Mouse (Mus musculus) liver, embryonic 16.5 days (tissue): ENCODE results near the gene Dsn1. TPM values are rescaled to one million over a fixed set of nuclear protein-coding genes. Genes with fewer than 3 reads are reported as not detected.

Source experiments
- polyA plus RNA-seq: library from polyadenylated mRNA; unstranded; fragments of >200 nt; fragmentation: Nextera tagmentation; extraction: Ambion mirVana; gene quantifications from 2 replicates; pipeline ENCODE4 v1.2.1, GENCODE M21; 2015

Dsn1 gene
- polyA plus RNA-seq, 1 experiment from 2014 or later: 26.7 TPM

Other genes with a start within 250 kb of the Dsn1 start
- gene Myl9, start 231.7 kb downstream of the Dsn1 start, polyA plus RNA-seq: 43.0 and 56.1 TPM in 2 replicates
- gene Tgif2, start 167.1 kb downstream of the Dsn1 start, polyA plus RNA-seq: 5.1 and 5.4 TPM in 2 replicates
- gene 4930518I15Rik, start 149.2 kb downstream of the Dsn1 start, polyA plus RNA-seq: 2.1 and 2.6 TPM in 2 replicates
- 112 and 117 TPM in 2 replicates for gene Rab5if, start 144.0 kb downstream of the Dsn1 start, polyA plus RNA-seq
- 1.5 and 1.7 TPM in 2 replicates for gene Sla2, start 120.0 kb downstream of the Dsn1 start, polyA plus RNA-seq
- gene Ndrg3, start 15.1 kb downstream of the Dsn1 start, polyA plus RNA-seq: 30.8 and 32.6 TPM in 2 replicates
- gene Soga1, start 72.1 kb upstream of the Dsn1 start, polyA plus RNA-seq: 1.4 and 1.8 TPM in 2 replicates
- gene Tldc2, start 79.9 kb upstream of the Dsn1 start, polyA plus RNA-seq: not detected in 2 replicates
- gene Samhd1, start 128.1 kb upstream of the Dsn1 start, polyA plus RNA-seq: 14.9 and 16.3 TPM in 2 replicates
- 17.0 and 18.2 TPM in 2 replicates for gene Rbl1, start 197.4 kb upstream of the Dsn1 start, polyA plus RNA-seq